Comparison of ENCODE assay signal across 1 mouse cellular context in the genomic region with DNA sequence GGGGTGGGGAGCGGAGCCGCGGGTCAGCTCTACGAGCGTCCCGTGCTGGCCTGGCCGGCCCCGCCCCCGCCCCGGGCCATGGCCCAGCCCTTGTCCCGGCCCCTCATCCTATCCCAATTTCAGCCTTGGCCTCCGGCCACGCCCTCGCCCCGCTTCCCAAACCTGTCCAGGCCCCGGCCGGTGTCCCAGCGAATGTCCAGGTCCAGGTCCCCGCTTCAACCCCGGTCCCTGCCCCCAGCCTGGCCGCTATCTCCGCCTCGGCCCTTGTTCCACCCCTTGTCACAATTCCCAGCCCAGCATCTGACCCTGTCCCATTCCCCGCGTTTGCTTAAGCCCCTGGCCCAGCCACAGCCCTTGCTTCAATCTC.
TF ChIP-seq lines count a peak whose summit lies in the region.

No protein-coding gene starts in this region.

TF ChIP-seq in CH12.LX, 34 proteins besides CTCF, POLR2A, EP300 and RAD21:
- TF ChIP-seq USF2 (conservative IDR thresholded peaks at IDR 0.05; ENCODE audit: low read depth, low read length) (no peak), ZMIZ1 (IDR thresholded peaks at IDR 0.05; ENCODE audit: low read depth, low read length) (peak; percentile 39; the same call in 1 of the 2 replicates), HCFC1 (IDR thresholded peaks at IDR 0.05; ENCODE audit: low read depth, low read length) (no peak), KAT2A (IDR thresholded peaks at IDR 0.05; ENCODE audit: insufficient replicate concordance, low read length) (no peak), IRF4 (IDR thresholded peaks at IDR 0.05; ENCODE audit: low read depth, low read length) (no peak), ELF1 (IDR thresholded peaks at IDR 0.05; ENCODE audit: low read depth, low read length) (no peak), NRF1 (IDR thresholded peaks at IDR 0.05; ENCODE audit: low read depth, low read length) (no peak), SIN3A (IDR thresholded peaks at IDR 0.05; ENCODE audit: low read length) (0 out of 2 replicates have a peak, but pooled peaks have one; percentile 33), MYC (IDR thresholded peaks at IDR 0.05; ENCODE audit: low read depth, low read length) (no peak), TBP (conservative IDR thresholded peaks at IDR 0.05; ENCODE audit: low read depth, low read length) (no peak), MAZ (IDR thresholded peaks at IDR 0.05; ENCODE audit: low read depth, low read length) (no peak), CHD2 (IDR thresholded peaks at IDR 0.05; ENCODE audit: low read length) (no peak), JUND (conservative IDR thresholded peaks at IDR 0.05; ENCODE audit: low read depth, low read length) (no peak)
